Mouse (Mus musculus) mesoderm, embryonic 11.5 days (tissue): Measurements from ENCODE around the gene Pdzd8.

ENCODE experiments used
- DNase-seq: peaks from one replicate; pipeline ENCODE4 v3.0.0-alpha.2; 2012; ENCODE audit warnings: low read depth, low spot score

The Pdzd8 gene

GRCm38 (mm10) chr19:59276354-59276753 lies 69.2 kb downstream of the Pdzd8 start:
- no peak for DNase-seq

DNA sequence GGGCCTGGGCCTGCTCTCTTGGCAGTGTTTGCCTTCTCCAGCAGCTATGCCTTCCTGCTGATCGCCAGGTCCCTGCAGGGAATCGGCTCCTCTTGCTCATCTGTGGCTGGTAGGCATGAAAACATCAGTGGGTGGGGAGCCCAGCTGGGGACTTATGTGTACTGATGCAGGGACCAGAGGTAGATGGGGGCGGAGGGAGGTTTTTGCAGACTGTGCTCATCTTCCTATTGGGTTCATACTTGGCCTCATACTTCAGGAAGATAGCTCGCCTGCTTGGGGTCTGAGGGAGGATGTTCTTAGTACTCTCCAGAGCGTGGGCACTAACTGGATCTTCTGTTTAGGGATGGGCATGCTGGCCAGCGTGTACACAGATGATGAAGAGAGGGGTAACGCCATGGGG lies 72.4 kb downstream of the Pdzd8 start:
- DNase-seq, result no peak

GRCm38 (mm10) chr19:59267417-59267963 lies 78.1 kb downstream of the Pdzd8 start:
- DNase-seq, result peak; percentile 58

DNA sequence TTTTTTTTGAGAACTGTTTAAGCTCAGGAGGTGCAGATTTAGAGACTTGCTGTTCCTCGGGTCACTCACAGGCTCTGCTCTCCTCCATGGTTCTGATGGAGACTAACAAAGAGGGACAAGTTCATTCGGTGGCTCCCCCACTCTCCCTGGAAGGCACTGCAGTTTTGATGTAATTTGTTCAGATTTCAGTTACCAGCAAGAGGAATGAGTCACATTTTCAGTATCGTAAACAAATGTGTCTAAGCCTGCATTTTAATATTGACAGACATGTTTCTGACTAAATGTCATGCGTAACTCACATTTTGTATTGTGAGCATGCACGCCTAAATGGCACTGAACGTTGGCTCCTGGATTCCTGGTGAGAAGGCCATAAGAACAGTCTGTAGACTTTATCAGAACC lies 79.7 kb downstream of the Pdzd8 start:
- no peak for DNase-seq

GRCm38 (mm10) chr19:59264838-59265532 lies 80.6 kb downstream of the Pdzd8 start:
- no peak for DNase-seq

GRCm38 (mm10) chr19:59263171-59263570 lies 82.4 kb downstream of the Pdzd8 start:
- DNase-seq, result no peak

DNA sequence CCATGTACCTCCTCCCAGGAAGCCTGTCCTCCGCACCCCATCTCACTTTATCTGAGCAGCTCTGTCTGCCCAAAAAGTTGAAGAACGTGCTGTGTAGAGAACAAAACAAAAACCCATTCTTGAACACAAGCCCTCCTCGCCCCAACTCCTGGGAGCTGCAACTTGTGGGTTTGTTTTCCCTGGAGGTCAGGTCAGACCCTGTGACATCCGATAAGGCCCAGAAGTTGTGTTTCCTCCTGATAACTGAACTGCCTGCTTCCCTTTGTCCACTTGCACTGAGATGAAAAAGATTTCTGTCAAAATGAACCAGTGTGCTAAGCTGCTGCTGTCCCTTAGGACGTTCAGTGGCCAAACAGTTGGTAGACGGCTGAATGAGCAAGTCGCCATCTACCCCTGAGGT lies 84.0 kb downstream of the Pdzd8 start:
- DNase-seq, result no peak

DNA sequence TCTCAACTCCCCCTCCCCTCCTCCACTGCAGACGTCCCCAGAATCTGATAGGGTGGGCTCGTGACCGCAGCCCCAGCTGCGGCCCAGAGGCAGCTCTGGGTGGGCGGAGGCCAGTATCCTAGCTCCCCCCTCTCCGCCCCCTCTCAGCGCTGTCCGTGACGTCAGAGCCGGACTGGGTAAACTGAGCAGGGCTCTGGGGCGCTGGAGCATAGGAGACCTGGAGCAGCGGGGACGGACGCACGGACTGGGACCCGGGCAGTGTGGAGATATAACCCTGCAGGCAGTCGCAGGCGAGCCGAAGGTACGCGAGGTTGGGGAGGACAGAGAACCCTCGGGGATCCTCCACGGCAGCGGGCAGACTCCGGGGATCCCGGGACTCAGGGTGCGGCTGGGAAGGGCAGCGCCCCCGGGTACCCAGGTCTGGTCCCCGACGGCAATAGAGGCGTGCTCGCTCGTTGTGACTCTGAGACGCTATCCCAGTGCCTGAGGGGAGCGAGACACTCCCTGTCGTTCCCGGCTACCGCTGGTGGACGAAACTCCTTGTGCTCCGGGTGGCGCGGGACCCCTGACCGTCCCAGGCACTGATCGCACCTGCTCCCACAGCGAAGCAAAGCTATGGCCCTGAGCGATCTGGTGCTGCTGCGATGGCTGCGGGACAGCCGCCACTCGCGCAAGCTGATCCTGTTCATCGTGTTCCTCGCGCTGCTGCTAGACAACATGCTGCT lies 84.7 kb downstream of the Pdzd8 start, which contains the start of gene Slc18a2:
TSS of gene Slc18a2 (plus strand) at position 179 of the 725 bp plus-strand sequence.
- peak; percentile 69 for DNase-seq

DNA sequence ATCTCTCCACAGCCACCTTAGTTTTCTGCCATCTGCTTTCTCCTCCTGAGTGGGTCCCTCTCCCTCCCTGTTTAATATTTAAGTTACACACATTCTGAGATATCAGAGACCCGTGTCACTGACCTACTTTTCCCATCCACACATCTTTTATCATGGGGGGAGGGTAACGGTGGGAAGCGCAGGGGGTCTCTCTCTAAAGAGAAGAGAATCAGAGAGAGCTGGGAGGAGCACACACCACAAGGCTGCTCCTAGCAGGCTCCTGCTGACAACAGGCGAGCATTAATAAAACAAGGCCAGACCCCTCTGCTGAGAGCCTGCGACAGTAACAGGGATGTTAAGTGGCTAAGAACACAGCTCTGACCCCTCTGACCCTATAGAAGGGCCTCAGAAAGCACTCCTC lies 85.9 kb downstream of the Pdzd8 start:
- DNase-seq, result no peak

- DNase-seq, result no peak
Observed at GRCm38 (mm10) chr19:59252651-59253050, 92.9 kb downstream of the Pdzd8 start.

GRCm38 (mm10) chr19:59248553-59249286 lies 96.9 kb downstream of the Pdzd8 start:
- no peak for DNase-seq

- DNase-seq, result no peak
Observed at GRCm38 (mm10) chr19:59248144-59248543, 97.4 kb downstream of the Pdzd8 start.
